Mouse (Mus musculus) G1E (cell line): ENCODE measurements at regions not wholly inside any gene's neighbourhood (a gene's known extent, or its start where the extent isn't known, plus 50 kb on each side); places are given as distances from the start of the nearest gene placed in this dataset.
A peak's percentile ranks its signal among the peaks of the same experiment; 100 is the strongest.

Experiments used
- ATAC-seq: 2 replicates; pipeline ENCODE4 v1.8.0; 2016; ENCODE audit warnings: mild to moderate bottlenecking; ENCODE audit not compliant: insufficient number of reproducible peaks, poor library complexity, low FRiP score, severe bottlenecking; ENCODE audit errors: extremely low read depth
- DNase-seq: peaks from one replicate; pipeline ENCODE4 v3.0.0; 2012; ENCODE audit warnings: low spot score
- H3K27me3 ChIP-seq: 2 replicates; pipeline ENCODE4 v1.6.1; 2012; ENCODE audit warnings: mild to moderate bottlenecking, low read length, inconsistent platforms; ENCODE audit not compliant: insufficient read depth
- H3K36me3 ChIP-seq: replicated peaks from 2 replicates; pipeline ENCODE3; 2012; ENCODE audit warnings: mild to moderate bottlenecking, inconsistent platforms
- H3K4me1 ChIP-seq: 2 replicates; pipeline ENCODE4 v1.6.1; 2012; ENCODE audit warnings: low read depth, low read length, inconsistent platforms, mixed read lengths; ENCODE audit not compliant: insufficient read depth
- H3K4me3 ChIP-seq: 2 replicates; pipeline ENCODE4 v1.5.1; 2012; ENCODE audit warnings: low read depth, mild to moderate bottlenecking, inconsistent platforms, low read length, moderate library complexity, mixed read lengths
- H3K9me3 ChIP-seq: replicated peaks from 2 replicates; pipeline ENCODE4 v1.6.1; 2012; ENCODE audit warnings: inconsistent platforms
- CTCF ChIP-seq: IDR thresholded peaks from 2 replicates; pipeline ENCODE4 v1.5.1; 2012; ENCODE audit warnings: low read depth, low read length, inconsistent platforms, mixed read lengths
- GATA1 ChIP-seq: IDR thresholded peaks from 2 replicates; pipeline ENCODE4 v1.6.1; 2012; ENCODE audit warnings: borderline replicate concordance, low read length, inconsistent platforms, mixed read lengths
- GATA2 ChIP-seq: IDR thresholded peaks from 2 replicates; pipeline ENCODE4 v1.6.1; 2012; ENCODE audit warnings: low read depth, low read length, inconsistent platforms, borderline replicate concordance
- POLR2AphosphoS5 ChIP-seq: IDR thresholded peaks from 2 replicates; pipeline ENCODE4 v1.6.1; 2012; ENCODE audit warnings: low read depth, low read length, inconsistent platforms; ENCODE audit not compliant: insufficient replicate concordance
- TAL1 ChIP-seq: conservative IDR thresholded peaks from 2 replicates; pipeline ENCODE4 v1.6.1; 2012; ENCODE audit warnings: low read depth, low read length, inconsistent platforms, mixed read lengths

GRCm38 (mm10) chr17:45848605-45849004 is 115.0 kb upstream of the 1600014C23Rik start:
- DNase-seq (no peak), ATAC-seq (no peak)
- H3K9me3 ChIP-seq = peaks cover 7% of the 10 kb centered on the region; the same call in 1 of the 2 replicates
- H3K36me3 ChIP-seq = no peaks in the 10 kb centered on the region
- no peaks in the 10 kb centered on the region for H3K4me1 ChIP-seq
- H3K27me3 ChIP-seq = peaks cover 29% of the 10 kb centered on the region
- no peak overlapping the region for H3K4me3 ChIP-seq
- no peak for TF ChIP-seq GATA1

- DNase-seq = no peak
- Histone ChIP-seq H3K4me1 (no peaks in the 10 kb centered on the region), H3K36me3 (no peaks in the 10 kb centered on the region), H3K4me3 (no peak overlapping the region), H3K27me3 (peaks cover 28% of the 10 kb centered on the region), H3K9me3 (peaks cover 7% of the 10 kb centered on the region; the same call in 1 of the 2 replicates)
- ATAC-seq = no peak
- TF ChIP-seq GATA2 = no peak
- TF ChIP-seq TAL1 = no peak
- no peak for TF ChIP-seq POLR2AphosphoS5
- no peak for TF ChIP-seq CTCF
- TF ChIP-seq GATA1 = no peak
Observed at GRCm38 (mm10) chr17:45847701-45848378, 114.2 kb upstream of the 1600014C23Rik start.

GRCm38 (mm10) chr17:45845832-45846231 is 112.2 kb upstream of the 1600014C23Rik start:
- ATAC-seq = no peak
- H3K27me3 ChIP-seq = peaks cover 20% of the 10 kb centered on the region
- H3K4me3 ChIP-seq = no peak overlapping the region
- H3K4me1 ChIP-seq = no peaks in the 10 kb centered on the region
- peaks cover 7% of the 10 kb centered on the region; the same call in 1 of the 2 replicates for H3K9me3 ChIP-seq
- no peak for DNase-seq
- 0 out of 2 replicates have a peak, but pooled peaks have one; percentile 29 for TF ChIP-seq CTCF
- no peak for TF ChIP-seq GATA2
- no peaks in the 10 kb centered on the region for H3K36me3 ChIP-seq

GRCm38 (mm10) chr17:45836731-45837130 is 103.1 kb upstream of the 1600014C23Rik start:
- DNase-seq (no peak), ATAC-seq (no peak)
- no peaks in the 10 kb centered on the region for H3K36me3 ChIP-seq
- no peak for TF ChIP-seq POLR2AphosphoS5
- no peak for TF ChIP-seq GATA2
- TF ChIP-seq GATA1 = no peak
- TF ChIP-seq TAL1 = no peak
- TF ChIP-seq CTCF = no peak
- no peaks in the 10 kb centered on the region for H3K4me1 ChIP-seq
- H3K27me3 ChIP-seq = peaks cover 10% of the 10 kb centered on the region
- H3K4me3 ChIP-seq = no peak overlapping the region
- no peaks in the 10 kb centered on the region for H3K9me3 ChIP-seq

GRCm38 (mm10) chr17:45836253-45836652 is 102.6 kb upstream of the 1600014C23Rik start:
- TF ChIP-seq POLR2AphosphoS5 (no peak), GATA1 (no peak), CTCF (no peak), GATA2 (no peak), TAL1 (no peak)
- Histone ChIP-seq H3K36me3 (no peaks in the 10 kb centered on the region), H3K4me1 (no peaks in the 10 kb centered on the region), H3K27me3 (peaks cover 10% of the 10 kb centered on the region), H3K4me3 (no peak overlapping the region), H3K9me3 (peaks cover under 1% of the 10 kb centered on the region; the same call in 1 of the 2 replicates)
- DNase-seq (no peak), ATAC-seq (no peak)

- H3K36me3 ChIP-seq = no peaks in the 10 kb centered on the region
- no peak overlapping the region for H3K4me3 ChIP-seq
- DNase-seq = no peak
Observed at GRCm38 (mm10) chr17:45834518-45835071, 101.0 kb upstream of the 1600014C23Rik start.

More at GRCm38 (mm10) chr17:45834518-45835071, 101.0 kb upstream of the 1600014C23Rik start:
- ATAC-seq = no peak
- peaks cover 10% of the 10 kb centered on the region for H3K27me3 ChIP-seq
- H3K4me1 ChIP-seq = no peaks in the 10 kb centered on the region
- TF ChIP-seq GATA1 (no peak), CTCF (no peak), TAL1 (no peak), POLR2AphosphoS5 (no peak), GATA2 (no peak)
- H3K9me3 ChIP-seq = peaks cover 10% of the 10 kb centered on the region
